Mouse (Mus musculus): ENCODE results near the gene Adcy5. TPM values are rescaled to one million over a fixed set of nuclear protein-coding genes. Genes with fewer than 3 reads are reported as not detected.

The Adcy5 gene
- total RNA-seq, 4 experiments from 2014 or later: 51.4 to 56.2 (median 54.6) TPM

DNA sequence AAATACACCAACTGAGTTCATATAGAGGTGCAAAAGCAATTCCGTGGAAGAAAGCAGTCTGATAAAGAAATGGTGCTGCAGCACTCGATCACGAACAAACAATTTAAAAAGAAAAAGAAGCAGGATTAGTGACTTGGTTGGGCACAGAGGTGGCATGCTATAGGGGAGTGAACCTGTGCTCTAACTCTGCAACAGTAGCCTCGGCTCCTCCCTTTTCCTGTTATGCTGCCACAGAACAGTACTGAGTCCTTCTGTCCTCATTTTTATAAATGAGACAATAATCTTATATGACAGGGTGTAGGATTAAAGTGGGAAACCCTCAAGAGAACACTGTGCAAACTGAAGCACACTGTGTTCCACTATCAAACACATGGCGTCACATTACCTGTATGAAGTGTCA lies 162.8 kb downstream of the Adcy5 start:
- DNase-seq (ENCODE audit: low spot score): no peak

DNA sequence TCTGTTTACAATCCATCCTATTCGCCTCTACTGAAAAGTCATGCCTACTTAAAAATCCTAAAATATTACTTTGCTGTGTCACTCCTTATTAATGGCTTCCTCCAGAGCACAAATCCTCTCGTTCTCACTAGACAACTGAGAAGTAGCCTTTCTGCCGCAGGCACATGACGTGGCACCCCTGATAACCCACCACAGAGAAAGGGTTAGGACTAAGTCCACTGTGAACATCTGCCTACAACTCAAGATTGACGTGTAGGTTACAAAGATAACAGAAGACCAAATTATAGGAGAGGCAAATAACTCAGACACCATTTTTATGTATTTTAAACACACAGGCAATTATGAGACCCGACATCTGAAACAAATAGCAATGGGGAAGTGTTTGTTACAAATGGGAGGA lies 163.7 kb downstream of the Adcy5 start:
- DNase-seq (ENCODE audit: low spot score): no peak

DNA sequence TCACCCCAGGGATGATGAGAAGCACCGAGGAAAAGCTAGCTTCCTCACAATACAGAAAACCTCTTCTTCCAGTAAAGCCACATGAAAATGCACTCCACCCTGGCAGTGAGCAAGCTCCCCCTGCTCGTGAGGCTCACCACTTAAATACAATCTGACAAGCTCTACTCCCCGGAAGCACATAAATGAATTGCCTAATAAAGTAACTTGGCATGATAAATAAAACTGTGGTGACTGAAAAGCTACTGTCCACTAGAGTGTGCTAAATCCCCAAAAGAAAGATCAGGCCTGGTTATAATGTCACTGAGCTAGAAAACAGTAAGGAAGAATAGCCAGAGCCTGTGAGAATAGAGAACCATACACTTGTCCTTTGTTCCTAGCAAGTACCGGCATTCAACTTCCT lies 164.7 kb downstream of the Adcy5 start:
- peak; percentile 35 for DNase-seq (ENCODE audit: low spot score)

DNA sequence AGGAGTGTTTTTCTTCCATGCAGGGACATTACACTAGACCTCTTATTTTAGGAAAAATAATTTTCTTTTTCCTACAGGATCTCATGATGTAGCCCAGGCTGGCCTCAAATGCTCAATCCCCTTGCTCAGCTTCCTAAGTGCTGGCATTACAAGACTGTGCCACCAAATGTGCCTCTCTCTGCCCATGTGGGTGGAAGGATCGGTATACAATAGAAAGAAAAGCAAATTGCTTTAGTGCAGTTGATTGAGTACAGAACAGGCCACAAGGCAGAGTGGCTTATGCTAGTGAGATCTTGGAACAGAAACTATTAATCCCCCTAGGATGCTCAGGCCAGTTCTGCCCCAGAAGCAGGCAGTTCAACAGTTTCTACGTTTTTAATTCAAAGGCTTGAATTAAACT lies 165.1 kb downstream of the Adcy5 start:
- no peak for DNase-seq (ENCODE audit: low spot score)

DNA sequence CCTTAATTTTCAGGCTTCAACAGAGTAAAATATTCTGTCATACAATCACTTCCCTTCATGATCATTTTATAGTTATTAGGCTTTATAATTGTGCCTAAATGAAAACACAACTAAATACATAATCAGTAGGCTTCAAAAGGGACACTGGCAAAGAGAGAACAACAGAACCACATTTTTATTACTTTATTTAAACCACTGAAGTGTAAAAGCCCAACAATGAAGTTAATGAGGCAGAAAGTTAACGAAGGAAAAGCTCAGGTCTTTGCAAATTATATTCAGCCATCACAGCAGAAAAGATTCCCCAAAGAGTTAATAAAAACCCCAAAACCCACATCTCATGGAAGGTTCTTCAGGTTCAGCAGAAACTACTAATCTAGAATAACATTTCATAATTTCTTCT lies 175.8 kb downstream of the Adcy5 start:
- no peak for DNase-seq (ENCODE audit: low spot score)

Other genes with a start within 250 kb of the Adcy5 start
- gene Hacd2, start 132.4 kb upstream of the Adcy5 start, total RNA-seq (2022): 1 to 10 TPM; 5.2 to 9.7 (median 8.3) TPM
- 10 to 100 TPM; 10.2 to 14.0 (median 10.7) TPM for gene Sec22a, start 209.0 kb downstream of the Adcy5 start, total RNA-seq (2022)

All from heart, adult 8-10 months (tissue).